Mouse (Mus musculus) splenic B cell, adult 2 months (primary cell): ENCODE measurements around the gene D430041D05Rik.

Experiments used
- DNase-seq: peaks from one replicate; pipeline ENCODE4 v3.0.0-alpha.2; 2011; ENCODE audit warnings: low read depth, low spot score
- H3K27me3 ChIP-seq: 2 replicates; pipeline ENCODE4 v1.6.1; 2012; ENCODE audit warnings: mild to moderate bottlenecking, low read length, moderate library complexity, mixed read lengths; ENCODE audit not compliant: control insufficient read depth, poor library complexity, insufficient read depth, severe bottlenecking
- H3K36me3 ChIP-seq: 2 replicates; pipeline ENCODE4 v1.6.1; 2012; ENCODE audit warnings: mild to moderate bottlenecking, low read length, moderate library complexity, mixed read lengths; ENCODE audit not compliant: control insufficient read depth, poor library complexity, insufficient read depth, severe bottlenecking

D430041D05Rik gene

DNA sequence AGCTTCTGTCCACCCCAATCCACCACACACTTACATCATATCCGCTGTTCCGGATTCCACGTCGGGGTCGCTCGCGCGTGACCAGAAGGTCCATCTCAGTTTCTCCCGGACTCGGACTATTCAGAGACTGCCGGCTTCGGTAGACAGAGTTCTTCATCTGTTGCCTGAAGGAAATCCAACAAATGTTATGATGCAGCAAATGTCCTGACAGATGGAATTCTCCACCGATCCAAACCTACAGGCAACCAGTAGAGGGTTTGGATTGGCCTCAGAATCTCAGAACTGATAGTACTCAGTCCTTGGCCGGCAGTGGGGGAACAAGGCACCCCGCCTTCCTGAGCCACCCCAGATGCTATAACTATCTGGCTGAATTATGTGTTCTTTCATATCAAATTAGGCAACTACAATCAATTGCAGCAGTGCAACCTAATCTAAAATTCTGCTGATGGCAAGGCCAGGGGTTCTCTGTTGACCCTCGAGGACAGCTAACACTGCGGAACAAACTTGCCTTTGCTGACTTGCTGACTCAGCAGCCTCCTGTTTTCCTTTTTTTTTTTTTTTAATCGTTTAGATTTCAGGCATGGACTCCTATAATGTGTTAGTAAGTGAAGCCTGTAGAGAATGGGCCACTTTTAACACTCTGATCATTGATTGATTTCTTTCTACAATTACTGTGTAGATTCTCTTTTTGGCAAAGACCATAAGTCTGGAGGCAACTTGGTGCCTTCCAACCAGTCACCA lies 218.2 kb downstream of the D430041D05Rik start:
- no peaks in the 10 kb centered on the region for H3K36me3 ChIP-seq
- no peaks in the 10 kb centered on the region for H3K27me3 ChIP-seq
- no peak for DNase-seq

DNA sequence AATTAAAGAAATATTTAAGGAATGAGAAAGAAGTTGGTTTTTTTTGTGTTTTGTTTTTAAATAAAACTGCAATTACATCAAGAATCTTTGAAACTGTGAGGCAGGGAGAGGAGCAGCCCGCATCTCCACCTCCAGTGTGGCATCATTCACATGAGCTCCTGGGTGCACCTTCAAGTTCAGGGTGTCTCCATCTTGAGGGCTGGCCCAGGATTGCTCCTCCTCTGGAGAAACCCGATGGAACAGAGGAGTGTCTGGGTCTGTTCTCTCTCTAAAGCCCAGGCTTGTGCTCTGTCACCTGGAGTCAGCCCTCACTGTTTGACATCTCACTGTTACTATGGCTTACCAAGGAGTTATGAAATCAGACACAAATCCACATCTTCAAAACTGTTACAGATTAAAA lies 219.1 kb downstream of the D430041D05Rik start:
- DNase-seq, result no peak
- H3K36me3 ChIP-seq, result no peaks in the 10 kb centered on the region
- no peaks in the 10 kb centered on the region for H3K27me3 ChIP-seq

DNA sequence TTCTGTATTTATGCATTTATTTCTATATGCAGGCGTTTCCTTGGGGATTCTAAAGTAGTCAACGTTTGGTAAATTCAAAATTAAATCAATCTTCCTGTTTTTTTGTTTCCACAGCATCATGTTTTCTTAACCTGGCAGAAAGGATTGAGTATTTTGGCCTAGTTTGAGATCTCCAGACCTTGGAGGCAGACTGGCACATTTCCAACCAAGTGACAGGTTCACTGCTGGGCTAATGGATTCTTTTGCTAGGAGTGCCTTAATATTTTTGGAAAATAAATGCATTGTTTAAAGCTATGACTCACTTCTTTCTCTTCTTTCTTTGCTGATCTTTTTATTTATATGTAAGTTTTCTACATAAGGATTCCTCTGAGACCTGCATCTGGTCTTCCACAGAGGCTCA lies 222.0 kb downstream of the D430041D05Rik start:
- H3K27me3 ChIP-seq, result no peaks in the 10 kb centered on the region
- DNase-seq, result no peak
- H3K36me3 ChIP-seq, result no peaks in the 10 kb centered on the region

- no peaks in the 10 kb centered on the region for H3K36me3 ChIP-seq
- no peaks in the 10 kb centered on the region for H3K27me3 ChIP-seq
- no peak for DNase-seq
Observed at GRCm38 (mm10) chr2:104187073-104187472, 223.7 kb downstream of the D430041D05Rik start.

- no peak for DNase-seq
- no peaks in the 10 kb centered on the region for H3K36me3 ChIP-seq
- H3K27me3 ChIP-seq, result no peaks in the 10 kb centered on the region
Observed at GRCm38 (mm10) chr2:104185616-104186015, 225.2 kb downstream of the D430041D05Rik start.

DNA sequence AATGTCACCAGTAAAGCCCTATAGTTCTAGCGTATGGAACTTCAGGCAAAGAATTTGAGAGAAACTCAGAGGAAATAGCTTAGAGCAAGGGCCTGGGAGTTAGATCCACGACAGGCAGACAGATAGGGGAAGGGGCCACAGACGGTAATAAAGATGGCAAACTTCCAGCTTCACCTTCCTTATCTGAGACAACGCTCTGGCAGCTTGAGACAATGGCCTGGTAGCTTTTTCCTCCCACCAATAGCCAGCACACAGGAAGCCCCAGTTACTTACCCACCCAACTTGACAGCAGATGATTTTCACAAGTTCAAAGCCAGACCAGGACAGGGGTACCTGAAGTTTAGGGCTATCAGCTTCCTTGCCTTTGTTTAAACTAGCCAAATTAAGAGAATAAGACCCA lies 226.5 kb downstream of the D430041D05Rik start:
- DNase-seq, result no peak
- no peaks in the 10 kb centered on the region for H3K27me3 ChIP-seq
- H3K36me3 ChIP-seq, result no peaks in the 10 kb centered on the region

DNA sequence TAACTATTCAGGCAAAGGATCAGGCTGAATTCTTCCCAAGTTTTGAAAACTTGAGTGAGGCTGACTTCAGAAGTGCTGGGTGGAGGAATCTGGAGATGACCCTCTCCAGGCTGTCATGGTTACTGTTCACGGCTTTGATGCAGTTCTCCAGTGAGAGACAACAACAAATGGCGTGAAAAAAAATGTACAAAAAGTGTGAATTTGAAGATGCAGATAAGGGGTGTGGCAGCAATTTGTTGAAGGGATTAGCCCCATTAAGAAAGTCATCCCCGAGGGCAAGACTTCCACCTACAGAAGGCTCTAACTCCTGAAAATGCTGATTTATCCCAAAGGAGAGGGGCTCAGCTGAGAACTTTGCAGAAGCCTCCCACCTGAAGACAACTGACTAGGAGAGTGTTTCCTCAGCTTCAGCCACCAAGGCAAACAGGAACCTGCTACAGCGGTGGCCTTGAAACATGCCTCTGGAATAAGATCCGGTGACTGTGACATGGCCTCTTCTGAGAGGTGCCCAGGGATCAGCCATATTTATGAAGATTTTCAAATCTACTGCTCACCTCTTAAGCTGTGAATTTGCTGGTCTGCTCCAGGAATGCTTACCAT lies 227.5 kb downstream of the D430041D05Rik start:
- Histone ChIP-seq H3K36me3 (no peaks in the 10 kb centered on the region), H3K27me3 (no peaks in the 10 kb centered on the region)
- DNase-seq, result no peak

GRCm38 (mm10) chr2:104179636-104180035 lies 231.2 kb downstream of the D430041D05Rik start:
- Histone ChIP-seq H3K27me3 (no peaks in the 10 kb centered on the region), H3K36me3 (no peaks in the 10 kb centered on the region)
- DNase-seq, result no peak

- no peaks in the 10 kb centered on the region for H3K36me3 ChIP-seq
- DNase-seq, result no peak
- no peaks in the 10 kb centered on the region for H3K27me3 ChIP-seq
Observed at GRCm38 (mm10) chr2:104178251-104178650, 232.6 kb downstream of the D430041D05Rik start.

DNA sequence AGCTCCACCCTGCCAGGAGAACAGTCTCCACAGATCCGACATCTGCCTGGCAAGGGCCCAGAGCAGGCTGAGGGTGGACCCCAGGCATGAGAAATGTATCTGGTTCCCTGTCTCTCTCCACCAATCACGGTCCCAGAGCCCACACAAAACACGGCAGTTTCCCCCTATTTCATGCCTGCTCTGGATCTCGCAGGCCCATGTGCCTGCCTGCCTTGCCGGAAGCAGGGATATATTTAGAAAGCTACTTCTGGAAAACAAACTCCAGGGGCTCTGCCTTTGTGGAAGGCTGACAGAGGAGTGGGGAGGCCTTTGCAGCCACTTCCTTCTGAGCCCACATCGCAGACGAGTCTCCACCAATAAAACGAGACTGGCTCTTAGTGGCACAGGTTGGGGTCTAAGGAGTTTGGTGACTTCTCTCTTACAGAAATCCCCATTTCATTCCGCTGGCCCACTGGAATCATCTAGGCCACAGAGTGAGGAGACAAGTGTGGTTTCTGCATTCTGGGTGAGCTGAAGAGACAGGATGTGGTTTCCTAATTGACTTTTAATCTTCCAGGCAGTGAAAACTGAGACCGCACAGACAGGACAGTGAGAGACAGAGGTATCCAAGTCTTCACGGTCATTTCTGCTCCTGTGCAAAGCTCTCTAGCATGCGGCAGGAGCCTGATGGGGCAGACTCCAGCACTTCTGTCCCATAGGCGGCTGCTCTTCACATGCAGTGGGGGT lies 233.7 kb downstream of the D430041D05Rik start:
- DNase-seq, result no peak
- Histone ChIP-seq H3K36me3 (no peaks in the 10 kb centered on the region), H3K27me3 (no peaks in the 10 kb centered on the region)

GRCm38 (mm10) chr2:104176166-104176978 lies 234.4 kb downstream of the D430041D05Rik start:
- DNase-seq, result no peak
- Histone ChIP-seq H3K27me3 (no peaks in the 10 kb centered on the region), H3K36me3 (no peaks in the 10 kb centered on the region)

DNA sequence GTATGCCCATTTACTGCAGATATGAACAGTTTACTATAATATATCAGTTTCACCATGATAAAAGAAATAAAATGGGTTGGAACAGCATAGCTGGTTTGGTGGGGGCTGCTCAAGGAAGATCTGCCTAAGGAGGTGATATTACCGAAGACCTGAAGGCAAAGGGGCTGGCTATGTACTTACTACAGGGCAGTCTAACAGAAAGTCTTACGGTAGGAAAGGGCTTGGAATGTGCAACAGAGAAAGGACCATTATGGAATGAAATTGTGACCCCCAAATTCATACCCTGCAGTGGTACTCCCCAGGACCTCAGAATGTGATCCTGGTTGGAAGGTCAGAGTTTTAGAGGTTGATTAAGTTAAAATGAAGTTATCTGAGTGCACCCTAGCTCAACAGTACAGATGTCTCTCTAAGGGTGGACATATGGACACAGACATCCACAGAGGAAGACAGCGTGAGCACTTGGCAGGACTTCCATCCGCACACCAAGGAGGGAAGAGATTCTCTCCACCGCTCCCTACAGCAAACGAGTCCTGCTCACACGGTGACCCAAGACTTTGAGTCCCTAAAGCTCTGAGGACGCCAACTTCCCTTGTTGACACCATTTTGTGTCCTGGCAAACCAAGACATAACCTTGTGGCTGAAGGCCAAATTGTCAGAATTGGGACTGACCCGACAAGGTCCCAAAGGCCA lies 235.2 kb downstream of the D430041D05Rik start:
- Histone ChIP-seq H3K27me3 (no peaks in the 10 kb centered on the region), H3K36me3 (no peaks in the 10 kb centered on the region)
- no peak for DNase-seq

DNA sequence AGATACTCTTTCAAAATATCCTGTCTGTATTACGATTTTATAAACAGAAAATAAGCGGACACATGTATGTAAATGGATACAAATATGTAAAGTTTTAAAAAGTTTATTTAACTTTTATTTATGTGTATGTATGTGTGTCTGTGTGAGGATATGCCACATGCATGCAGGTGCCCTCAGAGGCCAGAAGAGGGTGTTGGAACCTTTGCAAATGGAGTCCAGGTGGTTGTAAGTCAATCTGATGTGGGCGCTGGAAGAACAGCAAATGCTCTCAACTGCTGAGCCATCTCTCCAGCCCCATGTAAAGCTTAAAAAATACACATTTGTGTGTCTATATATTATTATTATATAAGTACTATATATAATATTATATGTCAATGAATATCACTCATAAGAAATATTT lies 237.4 kb downstream of the D430041D05Rik start:
- H3K36me3 ChIP-seq, result no peaks in the 10 kb centered on the region
- H3K27me3 ChIP-seq, result no peaks in the 10 kb centered on the region
- DNase-seq, result no peak

DNA sequence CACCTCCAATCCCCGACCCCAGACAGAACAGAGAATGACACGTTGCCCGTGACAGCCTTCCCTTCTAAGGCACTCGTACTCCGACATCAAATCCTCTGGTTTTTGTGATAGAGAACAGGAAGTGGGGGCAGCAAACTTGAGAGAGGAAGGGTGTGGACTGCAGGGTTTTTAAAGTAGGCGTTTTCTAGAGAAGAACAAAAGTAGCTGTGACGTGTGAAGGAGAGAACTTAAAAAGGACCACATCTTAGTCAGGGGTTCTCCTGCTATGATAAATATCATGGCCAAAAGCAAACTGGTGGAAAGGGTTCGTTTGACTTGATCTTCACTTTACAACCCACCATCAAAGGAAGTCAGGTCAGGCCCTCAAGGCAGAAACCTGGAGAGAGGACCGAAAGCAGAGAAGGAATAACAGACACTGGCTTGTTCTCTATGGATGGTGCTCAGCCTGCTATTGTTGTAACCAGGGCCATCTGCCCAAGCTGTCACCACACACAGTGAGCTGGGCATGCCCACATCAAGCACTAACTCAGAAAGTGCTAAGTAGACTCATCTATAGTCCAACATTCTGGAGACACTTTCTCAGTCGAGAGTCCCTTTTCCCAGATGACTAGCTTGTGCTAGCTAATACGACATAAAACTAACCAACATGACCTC lies 238.0 kb downstream of the D430041D05Rik start:
- H3K36me3 ChIP-seq, result no peaks in the 10 kb centered on the region
- DNase-seq, result no peak
- no peaks in the 10 kb centered on the region for H3K27me3 ChIP-seq
